Mouse (Mus musculus): ENCODE measurements around the gene Fgfr2. TPM values are rescaled to one million over a fixed set of nuclear protein-coding genes. Genes with fewer than 3 reads are reported as not detected.

The Fgfr2 gene
- polyA plus RNA-seq, 1 experiment from 2014 or later = 47.9 TPM

DNA sequence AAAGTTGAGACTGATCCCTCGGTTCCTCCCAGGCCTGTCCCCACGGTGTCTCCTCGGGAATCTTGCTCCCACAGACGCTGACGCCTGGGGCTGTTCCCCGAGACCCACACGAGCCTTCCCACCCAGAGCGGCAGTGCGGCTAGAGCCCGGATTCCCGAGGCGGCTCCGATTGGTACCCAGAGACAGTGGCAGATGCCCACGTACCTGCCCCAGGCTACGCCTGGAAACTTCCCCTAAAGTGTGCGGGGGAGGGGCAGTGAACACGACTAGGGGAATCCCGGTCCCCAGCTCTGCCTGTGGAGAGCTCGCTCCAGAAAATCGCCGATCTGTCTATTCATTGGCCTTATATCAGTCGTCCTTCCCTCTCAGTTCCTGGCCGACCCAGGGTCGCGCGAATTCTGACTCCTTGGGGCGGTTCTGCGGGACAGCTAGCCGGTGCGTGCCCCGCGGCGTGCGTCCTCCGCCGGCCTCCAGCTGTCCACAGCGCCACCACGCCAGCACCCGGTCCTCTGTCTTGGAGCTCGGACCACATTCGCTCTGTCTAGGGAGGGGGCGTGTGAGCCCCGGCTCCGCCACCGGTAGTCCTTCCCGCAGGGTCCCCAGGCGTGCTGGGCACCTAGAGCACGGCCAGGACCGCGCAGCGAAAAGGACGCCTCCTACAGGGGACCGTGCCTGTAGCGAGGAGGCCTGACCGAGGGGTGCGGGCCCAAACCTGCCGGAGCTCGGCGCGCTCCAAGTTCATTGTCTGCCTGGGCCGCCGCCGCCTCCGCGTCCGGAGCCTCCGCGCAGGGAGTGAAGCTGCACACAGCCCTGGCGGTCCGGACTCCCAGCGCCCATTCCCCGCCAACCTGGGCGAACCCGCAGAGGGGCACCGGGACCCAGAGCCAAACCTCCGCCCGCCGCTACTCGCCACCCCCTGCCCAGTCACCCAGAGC lies 806.8 kb downstream of the Fgfr2 start:
- Histone ChIP-seq H3K4me1 (peaks cover 42% of the 10 kb centered on the region), H3K4me2 (peak overlapping the region; percentile 96), H3K4me3 (peak overlapping the region; percentile 76), H3K36me3 (ENCODE audit: poor library complexity, severe bottlenecking) (no peaks in the 10 kb centered on the region), H3K9ac (peak overlapping the region; percentile 89), H3K27me3 (no peaks in the 10 kb centered on the region; the same call in 1 of the 2 replicates), H3K9me3 (replicated peaks) (no peaks in the 10 kb centered on the region), H3K27ac (peak overlapping the region; percentile 84)
- under 1% methylated on average over 74 of the region's 79 CpGs for WGBS
- peak; percentile 76 for ATAC-seq

DNA sequence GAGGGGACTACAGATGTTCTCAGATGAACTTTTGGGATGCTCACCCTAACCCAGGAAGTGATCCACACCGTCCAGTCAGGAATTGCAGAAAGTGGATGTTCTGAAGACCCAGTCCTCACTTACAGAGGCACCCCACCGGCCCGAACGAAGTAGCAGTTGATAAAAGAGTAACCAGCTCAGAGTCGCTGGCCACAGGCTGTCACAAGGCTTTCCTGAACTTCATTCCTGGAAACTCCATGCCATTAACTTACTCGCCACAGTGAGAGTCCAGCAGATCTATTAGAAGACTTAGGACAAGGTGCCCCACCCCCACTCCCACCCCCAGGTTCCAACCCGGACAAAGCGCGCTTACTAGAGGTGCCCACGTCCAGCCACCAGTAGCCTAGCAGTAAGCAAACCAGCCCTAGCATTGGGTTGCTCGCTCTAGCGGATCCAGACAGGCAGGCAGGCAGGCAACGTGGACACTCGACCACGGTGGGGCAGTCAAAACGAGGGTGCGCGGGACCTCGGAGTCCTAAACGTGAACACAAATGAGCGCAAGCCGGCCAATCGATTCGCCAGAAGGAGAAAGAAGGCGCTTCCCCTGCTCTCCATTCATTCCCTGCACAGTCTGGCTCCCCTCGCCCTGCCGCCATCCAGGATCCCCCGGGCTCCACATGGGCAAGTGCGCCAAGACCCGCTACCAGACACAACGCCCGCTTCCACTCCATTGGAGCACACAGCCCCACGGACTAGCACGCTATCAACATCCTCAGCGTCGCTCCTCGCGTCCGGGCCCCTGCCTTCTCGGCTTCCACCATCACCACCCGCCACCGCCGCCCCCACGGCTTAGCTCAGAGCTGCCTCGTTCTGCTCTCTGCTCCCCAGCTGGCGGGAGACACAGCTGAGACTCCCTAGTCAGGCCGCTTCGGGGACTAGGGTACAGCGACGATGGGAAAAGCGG lies 807.7 kb downstream of the Fgfr2 start:
- ATAC-seq = peak; percentile 72
- Histone ChIP-seq H3K9ac (peak overlapping the region; percentile 89), H3K4me2 (peak overlapping the region; percentile 96), H3K9me3 (replicated peaks) (no peaks in the 10 kb centered on the region), H3K4me3 (peak overlapping the region; percentile 76), H3K36me3 (ENCODE audit: poor library complexity, severe bottlenecking) (no peaks in the 10 kb centered on the region), H3K27me3 (no peaks in the 10 kb centered on the region; the same call in 1 of the 2 replicates), H3K27ac (peak overlapping the region; percentile 84), H3K4me1 (peaks cover 42% of the 10 kb centered on the region)
- 2% methylated on average over 50 of the region's 51 CpGs for WGBS

DNA sequence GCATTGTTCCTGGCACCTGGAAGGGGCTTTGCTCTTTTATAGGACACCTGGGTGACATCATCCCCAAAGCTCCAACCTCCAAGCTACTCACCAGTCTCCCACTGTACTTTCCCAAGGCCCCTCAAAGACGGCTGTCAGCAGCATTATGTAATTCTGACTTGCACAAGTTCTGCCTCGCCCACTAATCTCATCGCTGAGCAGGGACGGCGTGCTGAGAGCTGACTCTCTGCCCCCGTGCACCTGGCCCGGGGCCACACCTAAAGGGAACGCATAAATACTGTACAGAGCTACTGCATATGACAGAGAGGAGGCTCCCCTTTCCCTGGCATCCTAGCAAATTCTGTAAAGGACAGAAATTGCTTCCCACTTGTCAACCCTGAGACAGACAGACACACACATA lies 810.8 kb downstream of the Fgfr2 start:
- no peaks in the 10 kb centered on the region for H3K36me3 ChIP-seq (ENCODE audit: poor library complexity, severe bottlenecking)
- H3K27me3 ChIP-seq = no peaks in the 10 kb centered on the region
- WGBS = 82% methylated on average over 8 of the region's 8 CpGs
- H3K27ac ChIP-seq = no peak overlapping the region
- H3K9me3 ChIP-seq (replicated peaks) = no peaks in the 10 kb centered on the region
- no peak for ATAC-seq
- H3K4me3 ChIP-seq = no peak overlapping the region
- H3K4me2 ChIP-seq = no peak overlapping the region
- peaks cover 42% of the 10 kb centered on the region for H3K4me1 ChIP-seq
- H3K9ac ChIP-seq = no peak overlapping the region

DNA sequence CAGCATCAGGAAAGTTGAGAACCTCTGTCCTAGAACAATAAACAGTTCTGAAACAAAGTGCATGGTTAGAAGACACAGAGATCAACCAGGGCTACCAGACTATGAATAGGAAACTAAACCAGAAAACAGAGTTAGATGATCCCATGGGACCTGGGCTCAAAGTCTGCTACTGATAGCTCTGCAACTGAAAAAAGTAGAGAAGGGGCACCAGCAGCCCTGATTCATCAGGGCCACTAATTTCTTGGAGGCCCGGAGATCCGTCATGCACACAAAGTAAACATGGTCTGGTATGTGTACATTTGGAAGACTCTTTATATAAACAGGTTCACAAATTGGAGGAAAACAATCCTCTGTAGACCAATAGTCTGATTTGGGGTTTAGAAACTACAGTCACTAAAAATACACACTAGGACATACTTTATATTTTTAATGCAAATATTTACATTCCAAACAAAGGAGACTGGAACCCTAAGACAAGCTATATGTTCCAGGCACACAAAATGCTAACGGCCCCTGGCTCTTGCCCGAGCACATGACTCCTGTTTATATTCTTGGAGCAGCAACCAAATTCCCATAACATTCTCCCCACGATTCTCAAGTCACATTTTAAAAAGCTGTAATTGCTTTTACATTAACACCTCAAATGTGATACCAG lies 814.5 kb downstream of the Fgfr2 start:
- Histone ChIP-seq H3K27me3 (no peaks in the 10 kb centered on the region), H3K4me2 (no peak overlapping the region), H3K9ac (no peak overlapping the region), H3K4me3 (no peak overlapping the region), H3K4me1 (peaks cover 38% of the 10 kb centered on the region), H3K9me3 (replicated peaks) (no peaks in the 10 kb centered on the region), H3K36me3 (ENCODE audit: poor library complexity, severe bottlenecking) (no peaks in the 10 kb centered on the region), H3K27ac (no peak overlapping the region)
- WGBS = 85% methylated on average over 5 of the region's 5 CpGs
- ATAC-seq = no peak

DNA sequence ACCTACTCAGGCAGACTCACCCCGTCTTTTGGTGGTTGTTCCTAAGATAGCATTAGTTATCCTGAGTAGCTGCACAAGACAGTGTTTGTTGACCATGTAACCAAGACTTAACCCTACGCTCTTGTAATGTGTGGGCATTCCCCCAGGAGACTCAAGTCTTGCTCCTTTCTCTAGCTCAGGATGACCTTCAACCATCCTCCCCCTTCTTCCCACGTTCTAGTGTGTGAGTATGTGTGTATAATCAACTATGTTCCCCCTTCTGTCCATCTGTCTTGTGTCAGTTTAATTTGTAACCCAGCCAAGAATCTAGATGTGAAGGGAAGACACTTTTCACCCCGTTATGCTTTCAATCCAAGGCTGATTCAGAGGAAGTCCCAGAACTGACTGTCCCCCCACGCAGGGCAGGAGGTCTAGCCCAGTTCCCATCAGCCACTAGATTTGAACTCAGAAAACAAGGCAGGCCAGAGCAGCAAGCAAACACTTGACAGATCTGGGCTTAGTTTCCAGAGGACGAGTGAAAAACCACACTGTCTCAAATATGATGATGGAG lies 815.4 kb downstream of the Fgfr2 start:
- Histone ChIP-seq H3K4me2 (no peak overlapping the region), H3K27me3 (no peaks in the 10 kb centered on the region), H3K36me3 (ENCODE audit: poor library complexity, severe bottlenecking) (no peaks in the 10 kb centered on the region), H3K4me3 (no peak overlapping the region), H3K9me3 (replicated peaks) (no peaks in the 10 kb centered on the region), H3K9ac (no peak overlapping the region), H3K4me1 (peaks cover 33% of the 10 kb centered on the region), H3K27ac (no peak overlapping the region)
- no peak for ATAC-seq
- 79% methylated on average over 6 of the region's 6 CpGs for WGBS

DNA sequence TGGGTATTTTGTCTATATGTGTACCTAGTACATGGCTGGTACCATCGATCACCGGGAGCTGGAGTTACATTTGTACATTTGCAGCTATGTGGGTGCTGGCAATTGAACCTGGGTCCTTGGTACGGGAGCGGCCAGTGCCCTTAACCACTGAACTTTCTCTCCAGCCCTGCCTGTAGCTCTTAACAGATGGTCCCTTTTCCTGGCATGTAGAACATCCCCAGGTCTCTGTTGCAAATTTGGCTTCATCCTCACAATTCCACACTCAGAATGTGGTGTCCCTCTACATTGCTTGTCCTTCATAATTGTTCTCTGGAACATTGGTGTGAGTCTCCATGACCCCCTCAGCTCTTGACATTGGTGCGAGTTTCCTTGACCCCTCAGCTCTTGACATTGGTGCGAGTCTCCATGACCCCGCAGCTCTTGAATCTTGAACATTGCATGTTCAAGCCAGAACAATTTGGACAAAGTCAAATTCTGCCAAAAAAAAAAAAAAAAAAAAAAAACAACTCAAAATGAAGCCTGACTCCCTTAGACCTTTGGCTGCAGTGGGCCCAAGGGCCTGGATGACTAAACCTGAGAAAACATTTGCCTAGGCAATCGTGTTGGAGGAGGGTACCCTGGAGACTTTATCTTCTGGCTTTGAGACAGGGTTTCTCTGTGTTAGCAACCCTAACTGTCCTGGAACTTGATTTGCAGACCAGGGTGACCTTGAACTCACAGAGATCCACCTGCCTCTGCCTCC lies 816.3 kb downstream of the Fgfr2 start:
- H3K27ac ChIP-seq = no peak overlapping the region
- no peak overlapping the region for H3K4me3 ChIP-seq
- H3K9ac ChIP-seq = no peak overlapping the region
- ATAC-seq = no peak
- H3K9me3 ChIP-seq (replicated peaks) = no peaks in the 10 kb centered on the region
- no peaks in the 10 kb centered on the region for H3K27me3 ChIP-seq
- no peak overlapping the region for H3K4me2 ChIP-seq
- WGBS = 95% methylated on average over 8 of the region's 8 CpGs
- no peaks in the 10 kb centered on the region for H3K36me3 ChIP-seq (ENCODE audit: poor library complexity, severe bottlenecking)
- H3K4me1 ChIP-seq = peaks cover 26% of the 10 kb centered on the region

DNA sequence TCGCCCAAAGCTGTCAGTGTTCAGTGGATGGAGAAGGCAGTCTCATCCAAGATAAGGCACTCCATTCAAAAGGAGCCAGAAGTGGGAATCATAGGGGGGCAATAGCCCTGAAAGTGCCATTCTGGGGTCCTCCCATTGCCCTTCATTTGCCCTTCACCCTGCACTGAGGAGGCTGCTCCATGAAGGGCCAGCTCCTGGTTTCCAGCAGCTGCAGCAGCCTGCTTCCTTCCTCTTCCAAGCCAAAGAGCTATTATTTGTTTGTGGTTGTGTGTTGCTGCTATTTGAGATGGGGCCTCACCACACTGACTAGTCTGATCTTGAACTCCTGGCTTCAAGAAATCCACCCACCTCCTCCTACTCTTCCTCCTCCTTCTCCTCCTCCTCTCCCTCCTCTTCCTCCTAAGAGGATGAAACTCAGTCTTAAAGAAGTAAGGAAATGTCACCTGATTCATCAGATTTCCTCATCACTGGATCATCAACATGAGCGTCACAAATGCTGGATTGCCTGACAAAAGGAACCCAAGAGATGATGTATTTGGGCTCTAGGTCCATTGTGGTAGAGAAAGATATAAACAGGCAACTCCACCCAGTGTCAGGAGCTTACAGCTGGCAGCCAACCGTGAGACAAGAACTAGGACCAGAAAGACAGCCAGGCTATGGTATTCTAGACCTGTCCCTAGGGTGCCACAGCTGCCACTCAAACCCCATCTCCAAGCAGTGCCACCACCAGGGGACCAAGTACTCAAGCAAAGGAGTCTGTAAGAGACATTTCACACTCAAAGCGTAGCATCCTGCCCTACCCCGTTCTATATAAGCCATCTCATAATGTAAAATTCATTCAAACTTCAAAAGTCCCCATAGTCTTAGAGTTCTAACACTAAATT lies 817.4 kb downstream of the Fgfr2 start:
- H3K4me2 ChIP-seq = no peak overlapping the region
- no peak overlapping the region for H3K27ac ChIP-seq
- peaks cover 21% of the 10 kb centered on the region for H3K4me1 ChIP-seq
- ATAC-seq = no peak
- WGBS = 88% methylated on average over 5 of the region's 5 CpGs
- H3K9me3 ChIP-seq (replicated peaks) = no peaks in the 10 kb centered on the region
- H3K27me3 ChIP-seq = no peaks in the 10 kb centered on the region
- no peaks in the 10 kb centered on the region for H3K36me3 ChIP-seq (ENCODE audit: poor library complexity, severe bottlenecking)
- H3K4me3 ChIP-seq = no peak overlapping the region
- H3K9ac ChIP-seq = no peak overlapping the region

DNA sequence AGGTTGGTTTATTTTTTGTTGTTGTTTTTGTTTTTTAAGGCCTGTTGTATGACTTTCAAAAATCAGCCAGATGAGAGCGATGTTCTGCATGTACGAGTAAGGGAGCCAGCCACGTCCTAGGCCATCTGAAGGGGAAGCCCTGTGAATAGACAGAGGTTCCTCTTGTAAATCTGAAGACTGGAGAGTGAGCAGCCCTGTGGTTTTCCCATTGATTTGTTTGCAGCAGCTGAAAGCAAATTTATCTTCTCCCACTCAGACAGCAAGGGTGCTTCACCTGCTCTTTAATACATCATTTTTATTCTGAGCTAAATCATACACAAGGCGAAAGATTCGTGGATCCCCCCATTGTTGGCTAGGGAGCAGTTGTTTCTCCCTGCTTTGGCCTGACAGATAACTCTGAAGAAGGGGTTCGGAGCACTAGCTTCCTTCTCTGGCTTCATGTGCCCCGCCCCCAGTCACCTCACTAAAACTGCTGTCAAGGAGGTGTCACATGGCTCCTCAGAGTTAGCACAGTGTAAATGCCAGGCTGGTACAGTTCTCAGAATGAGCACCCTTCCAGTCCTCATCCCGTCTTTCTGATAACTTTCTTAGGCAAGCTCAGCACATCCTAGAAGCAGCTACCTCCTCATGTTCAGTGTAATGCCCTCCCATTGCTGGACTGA lies 818.6 kb downstream of the Fgfr2 start:
- Histone ChIP-seq H3K9ac (no peak overlapping the region), H3K9me3 (replicated peaks) (no peaks in the 10 kb centered on the region), H3K4me3 (no peak overlapping the region), H3K4me2 (no peak overlapping the region), H3K36me3 (ENCODE audit: poor library complexity, severe bottlenecking) (no peaks in the 10 kb centered on the region), H3K27me3 (no peaks in the 10 kb centered on the region), H3K27ac (no peak overlapping the region; the same call in 1 of the 2 replicates), H3K4me1 (peaks cover 21% of the 10 kb centered on the region)
- ATAC-seq = no peak
- 75% methylated on average over 8 of the region's 8 CpGs for WGBS

DNA sequence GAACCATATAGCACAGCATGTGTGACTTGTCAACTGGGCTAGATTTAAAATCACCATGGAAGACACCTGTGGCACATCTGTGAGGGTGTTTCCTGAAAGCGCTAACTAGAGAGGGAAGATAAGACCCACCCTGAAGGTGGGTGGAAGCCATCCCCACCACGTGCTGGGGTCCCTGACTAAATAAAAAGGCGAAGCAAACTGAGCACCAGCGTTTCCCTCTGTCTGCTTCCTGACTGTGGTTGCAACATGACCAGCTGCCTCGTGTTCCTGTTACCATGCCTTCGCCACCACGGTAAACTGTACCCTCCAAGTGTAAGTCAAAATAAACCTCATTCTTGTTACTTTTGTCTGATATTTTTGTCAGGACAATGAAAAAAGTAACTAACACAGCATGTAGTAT lies 819.2 kb downstream of the Fgfr2 start:
- Histone ChIP-seq H3K9me3 (replicated peaks) (no peaks in the 10 kb centered on the region), H3K4me1 (peaks cover 21% of the 10 kb centered on the region), H3K4me2 (no peak overlapping the region), H3K36me3 (ENCODE audit: poor library complexity, severe bottlenecking) (no peaks in the 10 kb centered on the region), H3K27me3 (no peaks in the 10 kb centered on the region), H3K27ac (no peak overlapping the region), H3K9ac (no peak overlapping the region), H3K4me3 (no peak overlapping the region)
- no peak for ATAC-seq
- WGBS = 88% methylated on average over 7 of the region's 7 CpGs

All from forebrain, embryonic 13.5 days (tissue).